Mouse (Mus musculus) right cerebral cortex, adult 18-20 months (tissue): ENCODE data around the gene Tac4.
A peak's percentile ranks its signal among the peaks of the same experiment; 100 is the strongest.

Experiments used
- DNase-seq: peaks from one replicate; pipeline ENCODE4 v3.0.0; 2022; ENCODE audit warnings: mixed read lengths

The Tac4 gene

DNA sequence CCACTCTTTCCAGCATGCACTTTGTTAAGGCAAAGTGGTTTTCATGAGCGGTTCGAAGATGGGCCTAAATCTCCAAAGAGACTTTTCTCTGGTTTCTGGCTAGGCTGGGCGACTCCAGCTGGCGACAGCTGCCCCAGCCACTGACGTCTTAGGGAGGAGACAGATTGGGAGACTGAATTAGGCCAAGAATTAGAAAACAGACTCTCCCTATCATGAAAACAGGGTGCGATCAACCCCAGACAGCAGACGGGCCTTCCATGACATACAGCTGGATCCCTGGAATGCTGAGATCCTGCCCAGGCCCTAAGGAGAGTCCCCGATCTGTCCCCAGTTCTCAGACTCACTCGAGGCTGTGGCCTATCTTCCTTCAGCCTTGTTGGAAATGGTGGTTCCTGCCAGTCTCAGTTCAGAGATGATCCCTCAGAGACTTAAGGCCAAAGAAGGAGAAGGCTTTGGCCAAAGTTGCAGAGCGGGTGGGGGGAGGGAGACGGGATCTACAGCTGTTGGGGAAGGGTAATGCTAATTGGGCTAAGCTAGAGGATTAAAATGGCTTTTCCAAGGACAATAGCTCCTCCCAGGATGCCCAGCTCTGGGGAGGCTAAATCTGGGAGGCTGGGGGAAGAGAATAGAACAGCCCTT, 2.6 kb downstream of the Tac4 start:
- DNase-seq, result no peak

DNA sequence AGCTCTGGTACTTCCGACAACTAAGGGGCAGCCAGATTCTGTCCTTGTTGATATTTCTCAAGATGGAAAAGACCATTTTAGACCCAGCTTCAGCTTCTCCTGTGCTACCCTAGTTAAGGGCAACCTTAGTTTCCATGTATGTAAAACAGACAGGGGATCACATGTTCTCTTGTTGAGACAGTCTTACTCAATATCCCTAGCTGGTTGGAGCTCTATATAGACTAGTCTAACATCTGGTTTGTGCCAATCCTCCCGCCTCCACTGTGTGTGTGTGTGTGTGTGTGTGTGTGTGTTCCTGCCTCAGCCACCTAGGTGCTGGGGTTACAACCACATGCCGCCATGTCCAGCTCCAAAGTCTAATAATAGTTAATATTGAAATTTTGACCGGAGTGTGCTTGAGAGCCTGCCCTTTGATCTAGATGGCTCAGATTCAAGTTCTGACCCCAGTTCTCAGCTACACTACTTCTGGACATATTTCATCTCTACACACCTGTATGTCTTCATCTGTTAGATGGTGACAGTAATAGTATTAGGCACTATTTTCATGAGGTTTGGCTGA, 3.2 kb downstream of the Tac4 start:
- DNase-seq, result no peak

DNA sequence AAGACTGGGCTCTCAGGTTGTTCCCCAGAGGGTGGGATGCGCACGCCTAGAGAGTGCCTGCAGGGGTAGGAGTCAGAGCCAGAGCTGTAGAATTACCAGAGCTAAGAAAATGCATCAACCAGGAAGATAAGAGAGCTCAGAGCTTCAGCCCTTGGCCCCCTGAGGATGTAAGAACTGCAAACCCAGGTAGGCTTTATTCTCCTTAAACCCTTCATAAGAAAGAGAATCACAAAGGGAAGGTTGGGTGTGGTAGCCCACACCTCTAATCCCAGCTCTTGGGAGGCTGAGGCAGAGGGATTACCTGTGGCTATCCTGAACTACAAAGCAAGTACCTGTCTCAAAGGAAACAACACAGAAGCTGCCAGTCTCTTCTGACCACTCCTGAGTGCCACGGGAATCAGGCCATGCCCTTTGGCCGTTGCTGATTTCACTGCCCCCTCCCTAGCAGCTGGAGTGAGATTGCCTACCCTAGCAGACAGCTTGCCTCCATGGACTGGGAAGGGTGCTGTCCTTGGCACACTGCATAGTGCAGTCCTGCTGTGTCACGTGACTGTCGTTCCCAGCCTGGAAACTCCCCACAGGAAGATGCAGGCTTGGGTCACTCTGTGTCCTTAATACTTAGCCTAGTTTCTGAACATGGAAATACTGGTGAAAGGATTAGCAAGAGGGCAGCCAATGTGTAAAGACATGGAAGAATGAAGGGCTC, 5.4 kb downstream of the Tac4 start:
- no peak for DNase-seq

DNA sequence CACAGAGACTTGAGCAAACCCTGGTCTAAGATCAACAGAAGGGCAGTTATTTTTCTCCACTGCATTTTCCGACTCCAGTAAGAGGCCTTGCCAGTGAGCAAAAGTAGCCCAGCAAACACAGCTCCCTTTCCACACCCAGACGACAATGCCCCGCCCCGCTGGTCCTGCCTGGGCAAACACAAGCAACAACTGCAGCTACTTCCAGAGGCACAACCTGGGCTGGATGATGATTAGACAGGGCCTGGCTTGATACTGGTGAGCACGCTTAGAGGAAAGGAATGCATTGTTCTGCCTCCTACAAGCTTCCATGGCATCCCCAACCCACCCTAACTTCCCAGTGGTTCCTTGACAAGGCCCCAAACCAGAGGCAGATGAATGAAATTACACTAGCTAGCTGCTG, 12.3 kb downstream of the Tac4 start:
- DNase-seq, result no peak

DNA sequence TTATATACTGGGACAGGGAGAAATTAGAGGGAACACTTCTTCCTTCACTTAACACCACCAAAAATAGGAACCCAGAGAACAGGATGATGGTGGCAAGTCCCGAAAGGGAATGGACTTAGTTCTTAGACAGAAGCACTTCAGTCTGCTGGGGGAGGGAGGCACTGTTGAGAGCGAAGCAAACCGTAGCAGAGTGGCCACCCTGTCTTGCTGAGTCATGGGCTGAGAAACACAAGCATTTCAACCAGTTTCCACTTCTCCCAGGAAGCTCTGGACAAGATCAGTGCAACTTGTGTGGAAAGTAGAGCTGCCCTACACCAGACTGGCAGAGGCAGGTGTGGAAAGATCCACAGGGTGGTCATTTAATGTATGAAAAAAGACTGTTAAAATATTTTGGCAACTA, 13.3 kb downstream of the Tac4 start:
- peak; percentile 20 for DNase-seq

DNA sequence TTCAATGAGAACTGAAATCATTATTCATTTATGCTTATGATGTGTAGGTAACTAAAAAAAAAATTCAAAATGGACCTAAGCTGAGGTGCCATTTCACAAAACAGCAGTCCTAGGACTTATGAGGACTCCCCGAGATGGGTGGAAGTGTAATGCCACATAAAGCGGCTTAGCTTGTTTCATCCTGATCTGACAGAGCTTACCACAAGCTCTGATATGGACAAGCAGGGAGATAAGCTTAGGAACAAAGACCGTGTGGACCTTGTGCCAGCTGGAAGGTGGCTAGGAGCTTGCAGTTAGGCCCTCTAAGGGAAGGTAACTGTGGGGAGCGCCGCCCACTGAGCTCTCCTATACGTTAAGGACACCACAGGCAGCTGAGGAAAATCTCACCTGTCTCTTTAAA, 14.7 kb downstream of the Tac4 start:
- no peak for DNase-seq

DNA sequence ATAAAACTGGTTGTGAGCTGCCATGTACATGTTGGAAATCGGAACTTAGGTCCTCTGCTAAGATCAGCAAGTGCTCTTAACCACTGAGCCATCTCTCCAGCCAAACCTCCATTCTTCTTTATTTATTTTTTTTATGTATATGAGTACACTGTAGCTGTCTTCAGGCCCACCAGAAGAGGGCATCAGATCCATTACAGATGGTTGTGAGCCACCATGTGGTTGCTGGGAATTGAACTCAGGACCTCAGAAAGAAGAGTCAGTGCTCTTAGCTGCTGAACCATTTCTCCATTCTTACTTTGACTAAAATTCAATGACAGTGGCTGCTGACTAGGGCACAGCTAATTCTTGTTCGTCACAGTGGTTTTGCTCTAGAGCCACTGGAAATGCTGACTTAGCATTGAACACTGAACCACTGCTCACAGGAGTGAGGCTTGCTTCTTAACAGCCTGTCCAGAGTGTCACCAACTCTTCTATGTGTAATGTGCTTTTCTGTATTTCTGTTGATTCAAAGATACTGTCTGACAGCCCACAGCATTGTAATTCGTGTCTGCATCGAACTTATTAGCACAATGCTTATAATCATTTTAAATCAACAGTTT, 17.8 kb downstream of the Tac4 start:
- DNase-seq, result no peak

DNA sequence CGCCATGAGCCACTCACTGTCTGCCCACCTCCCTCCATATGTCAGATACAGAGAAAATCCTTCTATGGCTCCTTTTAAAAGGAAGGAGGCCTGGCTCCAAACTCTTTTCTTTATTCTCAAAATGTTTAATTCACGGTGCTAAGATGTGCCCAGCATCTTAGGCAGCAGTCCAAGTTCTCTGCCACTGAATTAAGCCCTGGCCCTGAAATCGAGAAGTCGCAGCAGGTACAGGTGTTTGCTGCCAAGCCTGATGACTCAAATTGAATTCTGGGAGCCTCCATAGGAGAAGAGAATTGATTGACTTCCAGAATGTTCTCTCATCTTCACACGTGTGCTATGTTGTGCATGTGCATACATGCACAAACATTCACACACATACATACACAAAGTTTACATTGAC, 21.0 kb downstream of the Tac4 start:
- no peak for DNase-seq

DNA sequence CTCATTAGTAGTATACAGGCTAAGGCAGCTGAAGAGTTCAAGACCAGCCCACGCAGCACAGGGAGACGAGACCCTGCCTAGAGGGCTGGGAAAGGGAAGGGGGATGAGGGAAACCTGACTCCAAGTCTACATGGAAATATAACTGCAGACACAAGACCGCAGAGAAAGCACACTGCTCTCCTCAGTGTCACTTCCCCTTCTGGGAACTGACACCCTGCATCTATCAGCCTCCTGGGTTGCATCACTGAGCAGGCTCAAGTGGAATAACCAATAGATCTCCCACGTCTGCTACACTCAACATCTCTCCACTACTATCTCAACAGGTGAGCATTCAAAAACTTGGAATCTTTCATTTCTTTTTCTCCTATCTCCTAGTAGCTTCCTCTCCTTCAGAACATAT, 30.7 kb downstream of the Tac4 start:
- no peak for DNase-seq

DNA sequence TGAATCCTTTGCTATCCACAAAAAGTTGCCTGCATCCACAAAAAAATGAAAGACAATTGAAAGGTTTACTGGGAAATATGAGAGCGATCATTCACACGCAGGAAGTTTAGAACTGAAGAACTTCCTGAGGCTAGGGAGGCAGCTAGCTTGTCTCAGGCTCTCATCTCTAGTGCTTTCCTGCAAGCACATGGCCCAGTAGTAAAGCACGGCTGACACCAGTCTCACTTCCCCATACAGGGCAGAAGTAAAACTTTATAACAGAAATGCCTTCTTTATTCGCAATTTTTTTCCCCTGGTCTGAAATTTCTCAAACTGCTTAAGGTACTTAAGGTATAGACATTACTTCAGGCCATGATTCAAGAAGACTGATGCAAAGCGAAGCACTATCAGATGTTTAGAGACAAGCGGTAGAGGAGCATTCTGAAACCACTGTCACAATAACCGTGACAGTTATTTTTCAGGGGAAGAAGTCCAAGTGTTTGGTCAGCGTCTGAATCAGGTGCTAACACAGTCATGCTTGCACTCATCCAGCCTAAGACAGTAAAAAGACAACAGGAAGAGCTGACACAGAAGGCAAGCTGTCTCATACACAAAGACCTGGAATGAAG, 31.8 kb downstream of the Tac4 start:
- no peak for DNase-seq

DNA sequence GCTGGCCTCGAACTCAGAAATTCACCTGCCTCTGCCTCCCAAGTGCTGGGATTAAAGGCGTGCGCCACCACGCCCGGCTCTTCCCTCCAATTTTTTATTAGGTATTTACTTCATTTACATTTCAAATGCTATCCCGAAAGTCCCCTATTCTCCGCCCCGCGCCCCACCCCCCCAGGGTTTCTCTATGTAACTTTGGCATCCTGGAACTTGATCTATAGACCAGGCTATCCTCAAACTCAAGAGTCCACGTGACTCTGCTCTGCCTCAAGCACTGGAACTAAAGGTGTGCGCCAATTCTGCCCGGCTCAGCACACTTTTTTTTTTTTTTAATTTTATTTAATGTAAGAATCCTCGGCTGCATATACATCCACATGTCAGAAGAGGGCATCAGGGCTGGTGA, 34.4 kb downstream of the Tac4 start:
- DNase-seq, result no peak

DNA sequence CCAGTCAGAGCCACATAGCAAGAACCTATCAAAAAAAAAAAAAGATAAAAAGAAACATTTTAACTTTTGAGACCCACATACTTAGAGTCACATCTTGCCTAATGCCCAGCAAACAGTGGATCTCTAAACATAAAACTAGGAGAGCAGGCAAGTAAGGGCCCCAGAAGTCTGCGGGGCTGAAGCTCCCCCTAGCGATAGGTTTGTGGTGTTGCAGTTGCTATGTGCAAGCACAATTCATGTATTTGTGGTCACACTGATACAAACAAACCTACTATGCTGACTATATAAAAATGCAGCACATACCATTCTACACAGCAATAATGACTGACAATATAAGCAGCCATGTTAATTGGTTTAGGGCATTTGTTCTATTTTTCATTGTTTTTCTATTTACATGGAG, 36.8 kb downstream of the Tac4 start:
- DNase-seq, result no peak

DNA sequence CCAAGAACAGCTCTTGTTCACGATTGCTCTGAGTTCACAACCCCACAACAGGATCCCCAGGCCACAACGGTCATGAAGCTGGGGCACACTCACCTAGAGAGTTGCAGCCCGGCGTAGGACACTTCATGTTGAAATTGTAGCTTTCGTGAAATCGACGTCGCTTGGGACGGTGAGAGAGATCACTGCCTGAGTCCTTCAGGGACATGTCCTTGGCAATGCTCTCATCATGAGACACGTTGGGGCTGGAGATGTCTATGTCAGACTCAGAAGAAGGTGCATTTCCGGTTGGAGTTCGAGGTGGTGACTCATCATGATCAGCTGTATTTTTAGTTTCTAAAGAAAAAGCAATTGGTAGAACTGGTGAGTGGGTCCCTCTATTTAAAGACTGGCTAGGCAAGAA, 38.6 kb downstream of the Tac4 start:
- no peak for DNase-seq

DNA sequence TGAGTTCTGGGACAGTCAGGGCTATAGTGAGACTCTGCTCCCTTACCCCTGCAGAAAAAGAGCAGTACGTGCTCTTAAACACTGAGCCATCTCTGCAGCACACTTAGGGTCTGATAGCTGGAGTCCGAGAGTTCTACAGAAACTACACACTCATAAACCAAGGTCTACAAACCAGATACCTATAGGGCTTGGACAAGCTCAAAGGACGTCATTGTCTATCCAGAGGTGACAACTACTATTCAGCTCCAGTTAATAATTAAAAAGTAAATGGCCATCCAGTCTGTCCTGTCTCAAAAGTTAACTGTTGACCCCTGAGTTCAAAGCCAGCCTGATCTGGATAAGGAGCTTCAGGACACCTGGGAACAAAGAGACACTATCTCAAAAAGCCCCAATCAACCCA, 40.4 kb downstream of the Tac4 start:
- no peak for DNase-seq

DNA sequence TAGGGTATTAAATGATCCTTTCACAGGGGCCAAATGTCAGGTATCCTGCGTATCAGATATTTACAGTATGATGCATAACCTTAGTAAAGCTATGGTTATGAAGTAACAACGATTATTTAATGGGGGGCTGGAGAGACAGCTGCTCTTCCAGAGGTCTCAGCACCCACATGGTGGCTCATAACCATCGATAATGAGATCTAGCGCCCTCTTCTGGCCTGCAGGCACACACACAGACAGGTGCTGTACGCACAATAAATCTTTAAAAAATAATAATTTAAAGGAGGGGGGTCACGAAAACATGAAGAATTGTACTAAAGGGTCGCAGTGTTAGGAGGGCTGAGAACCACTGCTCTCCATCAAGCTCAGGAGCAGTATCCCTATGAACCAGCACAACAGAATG, 44.3 kb downstream of the Tac4 start:
- DNase-seq, result no peak

DNA sequence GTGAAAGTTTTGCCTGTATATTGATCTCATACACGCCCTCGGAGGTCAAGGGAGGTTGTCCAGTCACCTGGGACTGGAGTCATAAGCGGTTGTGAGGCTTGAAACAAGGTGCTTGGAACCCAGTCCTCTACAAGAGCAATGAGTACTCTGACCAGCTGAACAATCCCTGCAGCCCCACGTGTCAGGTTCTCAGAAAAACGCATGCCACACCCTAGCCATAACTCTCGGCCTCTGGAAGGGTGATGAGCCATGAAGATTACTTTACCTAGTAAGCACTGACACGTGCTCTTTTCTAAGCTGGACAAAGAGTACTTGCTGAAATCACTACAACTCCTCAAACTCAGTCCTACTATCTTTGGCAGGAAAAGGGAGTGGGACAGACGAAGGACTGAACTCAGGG, 46.2 kb downstream of the Tac4 start:
- no peak for DNase-seq

DNA sequence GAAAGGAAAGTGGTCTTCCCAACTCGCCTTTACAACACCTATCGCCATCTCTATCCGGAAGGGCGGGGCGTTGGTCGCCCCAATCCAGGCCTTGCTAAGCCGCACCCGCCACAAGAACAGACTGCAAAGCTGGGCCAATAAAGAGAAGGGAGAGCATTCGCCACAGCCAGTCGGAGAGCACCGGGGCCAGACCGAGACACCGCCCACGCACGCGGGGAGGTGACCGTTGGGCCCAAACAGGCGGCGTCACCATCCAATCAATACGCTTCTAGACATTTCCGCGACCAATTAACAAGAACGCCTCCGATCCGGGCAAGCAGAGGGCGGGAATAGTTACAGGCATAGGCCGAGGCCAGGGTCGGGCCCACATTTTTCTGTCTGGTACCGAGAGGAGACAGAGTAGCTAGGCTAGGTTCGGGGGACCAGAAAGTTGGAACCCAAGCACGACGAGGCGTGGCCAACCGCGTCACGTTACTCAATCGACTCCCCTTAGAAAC, 48.2 kb downstream of the Tac4 start:
- DNase-seq, result peak; percentile 99

DNA sequence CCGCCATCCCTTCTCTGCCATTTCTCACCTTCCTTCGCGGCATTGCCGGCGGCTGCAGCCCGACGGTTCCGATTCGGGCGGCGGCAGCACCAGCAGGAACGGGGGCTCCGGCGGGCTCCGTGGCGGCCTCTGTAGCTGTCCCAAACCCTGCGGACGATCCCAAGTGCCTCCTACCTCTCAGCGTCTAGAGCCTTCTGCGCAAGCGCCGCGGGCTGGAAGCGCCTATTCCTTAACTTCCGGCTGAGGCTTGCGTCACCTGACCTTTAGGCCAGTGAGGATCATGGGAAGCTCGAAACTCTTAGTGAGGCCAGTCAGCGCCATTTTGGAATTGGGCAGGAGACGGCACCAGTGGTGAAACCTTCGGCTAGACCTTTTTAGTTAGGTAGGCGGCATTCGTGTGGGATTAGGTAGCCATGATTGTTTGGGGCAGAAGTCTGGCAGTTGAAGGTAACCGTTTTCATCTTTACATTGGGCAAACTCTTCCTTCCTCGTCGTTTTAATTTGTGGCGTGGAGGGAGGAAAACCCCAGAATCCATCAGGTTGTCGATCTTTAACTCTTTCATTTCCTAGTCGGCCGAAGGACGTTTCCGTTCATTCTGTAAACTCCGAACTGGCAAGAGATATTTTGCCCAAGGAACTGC, 48.8 kb downstream of the Tac4 start, which contains the start of gene Kat7:
Kat7 (minus strand) TSS at position 240 of the 641 bp plus-strand sequence.
- peak; percentile 99 for DNase-seq

DNA sequence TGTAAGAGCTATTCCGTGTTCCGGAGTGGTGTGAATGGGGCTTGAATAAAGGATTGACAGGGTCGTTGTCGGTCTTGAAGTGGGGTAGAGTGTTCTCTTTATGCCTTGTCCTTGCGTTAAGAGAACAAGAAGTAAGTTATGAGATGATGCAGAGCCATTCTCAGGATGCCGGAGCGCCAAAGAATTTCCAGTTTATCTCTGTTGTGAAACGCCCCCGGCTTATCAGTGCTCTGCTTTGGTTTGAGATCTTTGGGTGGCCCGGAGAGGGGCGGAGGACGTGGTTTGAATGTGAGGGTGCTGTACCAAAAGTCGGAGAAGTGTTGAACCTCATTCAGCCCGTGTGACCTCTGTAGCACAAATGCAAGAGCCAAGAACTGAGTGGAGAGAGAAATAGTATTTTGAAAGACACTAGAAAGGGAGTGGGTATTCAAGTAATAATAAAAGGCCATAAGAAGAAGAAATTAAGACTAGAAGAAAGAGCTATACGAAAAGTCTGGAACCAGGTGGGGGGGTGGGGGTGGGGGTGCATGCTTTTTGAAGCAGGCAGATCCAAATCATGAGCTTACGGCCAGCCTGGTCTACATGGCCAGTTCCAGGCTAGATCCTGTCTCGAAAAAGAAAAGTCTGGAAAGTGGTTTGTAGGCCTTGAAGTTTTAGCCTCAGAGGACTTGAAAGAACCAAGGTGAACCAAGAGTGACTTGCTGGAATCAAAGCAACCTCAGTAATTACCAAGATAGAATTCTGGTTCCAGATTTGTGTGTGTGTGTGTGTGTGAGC, 49.5 kb downstream of the Tac4 start:
- peak; percentile 15 for DNase-seq

DNA sequence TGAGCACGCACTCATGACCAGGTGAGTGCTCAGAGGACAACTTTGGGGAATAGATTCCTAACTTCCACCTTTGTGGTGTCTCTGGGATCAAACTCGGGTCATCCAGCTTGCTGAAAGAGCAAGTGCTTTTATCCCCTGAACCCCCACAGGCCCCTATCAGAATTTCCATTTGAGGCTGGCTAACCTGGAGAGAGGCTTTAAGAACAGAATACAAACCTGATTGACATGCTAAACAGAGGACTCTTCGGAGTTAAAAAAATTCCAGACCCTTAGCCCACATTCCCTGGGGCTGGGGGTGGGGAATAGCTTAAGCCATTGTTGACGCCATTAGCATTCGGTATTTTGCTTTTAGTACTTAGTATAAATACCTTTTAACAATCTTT, 50.1 kb downstream of the Tac4 start:
- no peak for DNase-seq

DNA sequence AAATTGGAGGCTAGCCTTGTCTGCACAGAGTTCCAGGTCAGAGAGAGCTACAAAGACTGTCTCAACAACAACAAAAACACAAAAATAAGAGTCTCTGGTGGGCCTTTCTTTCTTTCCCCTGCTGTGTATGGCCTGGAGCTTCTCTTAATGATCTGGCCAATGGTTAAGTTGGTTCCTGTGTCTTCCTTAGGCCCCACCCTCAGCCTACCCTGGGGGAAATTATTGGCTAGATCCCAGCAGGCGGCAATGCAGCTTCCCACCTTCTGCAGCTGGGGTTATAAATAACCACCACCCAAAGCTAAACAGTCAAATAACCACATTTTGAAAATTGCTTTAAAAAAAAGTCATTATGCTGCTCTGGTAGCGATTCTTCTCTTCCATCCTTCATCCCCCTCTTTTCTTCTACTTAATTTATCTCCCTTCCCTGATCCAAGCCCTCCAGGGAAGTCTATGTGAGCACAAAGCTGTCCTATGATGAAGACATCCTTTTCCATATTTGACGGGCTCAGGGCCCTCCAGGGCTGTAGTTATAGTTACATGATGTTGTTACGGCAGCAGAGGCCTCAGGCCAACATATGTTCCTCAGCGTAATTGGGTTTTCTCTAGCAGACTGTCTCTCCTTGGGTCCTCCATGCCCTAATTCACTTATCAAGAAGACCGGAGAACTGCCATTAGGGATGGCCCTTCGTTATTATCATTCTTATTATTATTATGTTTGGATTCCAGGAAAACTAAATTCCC, 54.1 kb downstream of the Tac4 start:
- no peak for DNase-seq

DNA sequence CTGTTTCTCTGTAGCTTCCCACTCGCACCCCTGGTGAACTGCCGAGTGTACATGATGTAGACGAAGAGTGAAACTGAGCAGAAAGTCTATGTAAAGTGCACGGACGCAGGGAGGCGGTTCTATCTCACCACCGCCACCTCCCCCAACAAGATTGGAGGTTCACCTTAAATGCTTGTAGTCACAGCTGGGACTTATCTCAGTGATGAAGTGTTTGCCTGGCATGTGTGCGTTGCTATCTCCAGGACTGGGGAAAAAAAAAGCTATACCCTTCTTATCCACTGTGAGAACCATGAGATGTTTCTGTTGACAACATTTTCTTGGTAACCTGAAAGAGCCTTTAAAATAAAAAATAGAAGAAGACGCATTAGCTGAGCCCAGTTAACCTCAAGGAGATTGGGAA, 56.8 kb downstream of the Tac4 start:
- DNase-seq, result no peak
